Mouse (Mus musculus) spleen, adult 2 months (tissue): Measurements from ENCODE around the gene Sarm1.

Source experiments
- CTCF ChIP-seq: fragments of 200-500 bp; IDR thresholded peaks from 2 replicates; pipeline ENCODE4 v1.5.1; 2011; ENCODE audit warnings: mild to moderate bottlenecking, inconsistent platforms; ENCODE audit not compliant: insufficient read depth, insufficient read length, insufficient replicate concordance; ENCODE audit errors: extremely low read depth
- POLR2A ChIP-seq: fragments of 200-500 bp; IDR thresholded peaks from 2 replicates; pipeline ENCODE4 v1.6.1; 2011; ENCODE audit warnings: low read depth, low read length, inconsistent platforms

DNA sequence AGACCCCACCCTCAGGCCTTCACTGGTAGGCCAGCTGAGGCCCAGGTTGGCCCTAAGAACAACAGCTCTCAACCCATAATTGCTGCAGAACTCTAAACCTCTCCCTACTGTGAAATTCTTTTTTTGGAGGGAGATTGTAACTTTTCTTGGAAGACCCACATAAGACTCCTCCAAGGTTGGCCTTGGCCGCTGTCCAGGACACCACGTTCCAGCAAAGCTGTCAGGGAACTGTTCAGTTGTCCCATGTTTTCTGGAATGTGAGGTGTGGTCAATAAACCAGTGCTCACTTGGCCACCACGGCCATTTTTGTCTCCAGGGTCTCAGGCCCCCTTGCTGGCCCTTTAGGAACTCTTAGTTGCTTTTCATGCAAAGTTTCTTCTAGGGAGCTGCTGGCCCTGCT lies 24.3 kb upstream of the Sarm1 start:
- no peak for TF ChIP-seq POLR2A
- no peak for TF ChIP-seq CTCF
